Mouse (Mus musculus) E14TG2a.4 (cell line): ENCODE results near the gene Kcnab1.

Experiments used
- CTCF ChIP-seq: conservative IDR thresholded peaks from 2 replicates; pipeline ENCODE4 v1.5.1; 2014; ENCODE audit warnings: low read length
- NANOG ChIP-seq: IDR thresholded peaks from 2 replicates; pipeline ENCODE4 v1.6.1; 2014; ENCODE audit warnings: borderline replicate concordance, low read length, mixed read lengths
- POU5F1 ChIP-seq: IDR thresholded peaks from 2 replicates; pipeline ENCODE4 v1.6.1; 2014; ENCODE audit warnings: low read length, borderline replicate concordance

- TF ChIP-seq CTCF (no peak), POU5F1 (no peak), NANOG (no peak)
These were observed 91.4 kb downstream of the Kcnab1 start for GRCm38 (mm10) chr3:65200611-65201010.
